Mouse (Mus musculus) liver, postnatal 0 days (tissue): ENCODE measurements around the gene Ubxn10.

Source experiments
- CTCF ChIP-seq: sonication (generic); IDR thresholded peaks from 2 replicates; pipeline ENCODE4 v1.5.1; 2016; ENCODE audit warnings: antibody characterized with exemption, low read depth
- EP300 ChIP-seq: IDR thresholded peaks from 2 replicates; pipeline ENCODE4 v1.6.1; 2016; ENCODE audit warnings: antibody characterized with exemption, low read depth, mild to moderate bottlenecking

GRCm38 (mm10) chr4:138697166-138697860 lies 39.7 kb downstream of the Ubxn10 start:
- TF ChIP-seq CTCF (no peak), EP300 (no peak)
